Mouse (Mus musculus): ENCODE results near the gene Grhl1.
"Not testable (repeated sequence)": the region's sequence is repeated elsewhere in the genome, so short reads cannot be mapped to it uniquely, and the experiment has no call there.

The Grhl1 gene

DNA sequence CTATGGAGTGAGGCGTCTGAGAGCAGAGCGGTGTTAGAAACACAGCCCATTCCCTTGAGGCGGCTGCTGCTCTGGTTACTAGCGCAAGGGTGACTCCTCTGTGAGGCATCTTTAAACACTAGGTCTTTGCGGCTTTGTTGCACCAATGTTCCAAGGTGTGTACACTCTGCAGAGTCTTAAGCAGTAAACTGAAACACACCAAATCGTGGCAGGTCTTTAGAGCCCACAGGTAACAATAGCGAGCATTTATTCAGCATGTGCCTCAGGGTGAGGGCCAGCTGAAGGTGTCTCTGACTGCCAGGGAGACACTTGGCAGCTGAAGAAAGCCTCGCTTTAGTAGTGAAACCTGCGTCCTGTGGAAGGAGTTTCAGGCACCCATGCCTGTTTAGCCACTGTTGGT lies 20.0 kb downstream of the Grhl1 start:
- in situ Hi-C loops (cut with MboI, MseI), result no loop called here

DNA sequence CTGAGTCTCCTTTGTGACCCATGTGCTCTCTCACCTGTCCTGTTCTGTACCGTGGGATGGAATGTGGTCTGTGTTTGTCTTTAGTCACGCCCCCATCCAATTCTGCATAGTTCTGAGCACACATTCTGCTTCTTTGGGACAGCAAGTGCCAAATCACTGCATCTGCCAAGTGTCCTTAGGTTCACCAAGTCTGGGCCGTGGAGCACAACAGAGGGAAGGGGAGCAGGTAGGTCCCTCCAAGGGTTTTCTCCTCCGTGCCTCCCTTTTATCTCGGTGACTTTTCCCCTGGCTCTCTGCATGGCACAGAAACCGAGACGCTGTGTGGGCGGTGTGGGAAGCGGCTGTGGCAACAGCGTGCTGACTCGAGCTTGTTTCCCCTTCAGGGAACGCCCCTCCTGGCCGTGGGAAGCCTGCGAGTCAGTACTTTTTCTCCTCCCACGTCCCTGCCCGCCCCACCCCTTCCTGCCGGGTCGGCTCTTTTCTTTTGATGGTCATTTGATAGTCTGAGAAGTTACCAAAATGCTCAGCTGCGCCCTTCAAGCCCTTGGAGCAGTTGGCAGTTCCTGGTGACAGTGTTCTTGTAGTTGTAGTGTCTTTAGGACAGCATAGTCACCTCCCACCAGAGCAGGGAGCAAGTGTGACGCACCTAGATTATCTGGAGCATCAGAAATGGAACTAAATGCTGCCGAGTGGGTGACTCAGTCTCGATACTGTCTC lies 21.0 kb downstream of the Grhl1 start:
- in situ Hi-C loops (cut with MboI, MseI), result no loop called here

DNA sequence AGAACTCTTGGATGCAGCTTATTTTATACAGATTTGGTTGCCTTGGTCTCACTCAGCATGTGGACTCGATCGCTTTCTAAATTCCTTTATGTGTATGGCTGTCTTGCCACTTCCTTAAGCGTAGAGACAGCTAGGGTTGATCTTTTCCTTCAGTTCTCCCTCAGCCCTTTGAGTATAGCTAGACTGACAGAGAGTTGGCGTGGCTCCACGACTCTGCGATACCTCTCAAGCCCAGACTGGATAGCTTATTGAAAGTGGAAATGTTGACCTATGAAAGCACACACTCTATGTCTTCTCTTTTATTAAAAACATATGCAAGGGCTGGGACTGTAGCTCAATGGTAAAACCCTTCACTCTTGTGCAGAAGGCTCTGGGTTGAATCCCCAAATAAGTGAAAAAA lies 25.3 kb downstream of the Grhl1 start:
- in situ Hi-C loops (cut with MboI, MseI), result no loop called here

DNA sequence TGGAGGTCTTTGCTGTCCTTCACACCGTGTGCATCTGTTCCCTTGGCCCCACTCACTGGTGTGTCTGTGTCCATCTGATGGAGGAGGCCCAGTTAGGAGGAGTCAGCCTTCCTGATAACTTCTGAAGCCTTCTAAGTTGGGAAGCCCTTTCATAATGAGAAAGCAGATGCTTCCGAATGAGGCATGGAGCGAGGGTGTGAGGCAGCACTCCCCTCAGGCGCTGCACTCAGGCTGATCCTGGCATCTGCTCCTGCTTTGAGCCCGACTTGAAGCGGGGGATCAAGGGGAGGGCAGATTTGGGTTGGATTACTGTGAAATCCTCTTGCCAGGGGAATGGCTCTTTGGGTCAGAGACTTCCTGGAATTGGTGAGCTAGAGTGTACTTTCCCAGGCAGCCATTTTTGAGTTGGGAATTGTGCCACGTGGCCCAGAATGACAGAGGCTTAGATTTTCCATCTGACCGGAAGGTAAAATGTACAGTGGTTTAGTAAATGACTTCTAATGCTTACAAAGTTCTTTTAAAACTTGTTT lies 27.3 kb downstream of the Grhl1 start:
- in situ Hi-C loops (cut with MboI, MseI), result no loop called here

DNA sequence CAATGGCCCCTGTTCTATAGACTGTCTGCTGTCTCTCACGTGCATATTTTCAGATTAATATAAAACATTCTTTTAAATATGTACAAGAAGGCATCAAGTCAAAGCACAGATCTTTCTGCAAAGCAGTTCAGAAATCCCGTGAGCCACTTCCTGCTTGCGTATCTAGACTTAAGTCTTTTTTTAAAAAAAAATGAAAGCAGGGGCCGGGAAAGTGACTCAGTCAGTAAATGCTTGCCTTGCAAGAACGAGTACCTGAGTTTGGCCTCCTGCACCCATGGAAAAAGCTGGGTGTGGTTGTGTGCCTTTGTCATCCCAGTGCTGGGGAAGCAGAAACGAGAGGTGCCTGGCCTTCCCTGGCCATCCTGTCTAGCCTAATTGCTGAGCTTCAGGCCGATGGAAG lies 28.0 kb downstream of the Grhl1 start:
- in situ Hi-C loops (cut with MboI, MseI), result loop anchor here (5.0 kb wide), 1 partner anchor 102 kb away; no protein-coding TSS in a partner anchor

DNA sequence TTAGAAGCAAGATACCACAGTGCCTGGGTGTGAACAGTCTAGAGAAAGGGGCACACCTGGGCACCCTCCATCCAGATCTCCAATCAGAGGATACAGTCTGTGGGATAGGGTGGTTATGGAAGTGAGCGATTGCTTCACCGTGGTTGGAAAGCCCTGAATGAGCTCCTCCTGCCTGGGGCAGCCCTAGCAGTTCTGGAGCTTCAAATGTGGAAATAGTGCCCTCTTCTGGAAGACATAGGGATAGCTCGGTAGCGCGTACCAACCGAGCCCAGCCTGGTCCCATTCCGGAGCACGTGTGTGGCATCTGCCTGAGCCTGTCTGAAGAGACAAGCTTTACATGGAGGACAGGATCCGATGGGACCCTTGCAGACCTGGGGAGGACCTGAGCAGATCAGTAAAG lies 28.7 kb downstream of the Grhl1 start:
- in situ Hi-C loops (cut with MboI, MseI), result loop anchor here (5.0 kb wide), 1 partner anchor 101 kb away; no protein-coding TSS in a partner anchor

DNA sequence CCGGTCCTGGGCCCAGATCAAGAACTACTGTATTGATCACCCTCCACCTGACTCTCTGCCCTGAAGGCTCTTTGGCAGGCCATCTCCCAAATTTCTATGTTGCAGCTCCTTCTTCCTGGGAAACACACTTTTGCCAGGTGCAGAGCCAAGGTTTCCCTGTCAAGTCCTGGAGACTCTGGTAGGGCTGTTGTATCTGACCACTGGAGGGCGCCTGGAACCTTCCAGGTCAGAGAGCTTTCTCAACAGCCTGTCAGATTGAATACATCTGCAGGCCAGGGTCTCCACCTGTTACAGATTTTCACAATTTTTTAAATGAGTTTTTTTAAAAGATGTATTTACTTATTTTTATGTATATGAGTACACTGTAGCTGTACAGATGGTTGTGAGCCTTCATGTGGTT lies 31.2 kb downstream of the Grhl1 start:
- in situ Hi-C loops (cut with MboI, MseI), result loop anchor here (5.0 kb wide), 1 partner anchor 99 kb away; no protein-coding TSS in a partner anchor

DNA sequence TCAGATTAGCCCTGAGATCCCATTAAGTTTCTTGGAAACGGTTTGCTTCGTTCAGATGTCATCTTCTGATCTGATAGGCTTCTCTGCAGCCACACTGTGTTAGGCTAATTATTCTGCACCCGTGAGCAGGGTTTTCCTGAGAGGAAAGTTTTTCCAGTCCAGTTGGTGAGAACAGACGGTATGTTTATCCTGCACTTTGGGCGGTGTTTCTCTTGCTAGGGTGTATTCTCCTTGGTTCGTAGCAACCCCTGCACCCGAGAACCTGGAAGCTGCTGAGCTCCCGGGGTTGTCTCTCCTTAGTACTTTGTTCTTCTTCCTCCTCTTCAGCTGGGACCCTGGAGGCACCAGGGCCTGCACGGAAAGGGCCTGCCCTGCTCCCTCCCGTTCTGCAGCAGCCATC lies 34.1 kb downstream of the Grhl1 start:
- in situ Hi-C loops (cut with MboI, MseI), result loop anchor here (5.0 kb wide), 1 partner anchor 129 kb away; no protein-coding TSS in a partner anchor

DNA sequence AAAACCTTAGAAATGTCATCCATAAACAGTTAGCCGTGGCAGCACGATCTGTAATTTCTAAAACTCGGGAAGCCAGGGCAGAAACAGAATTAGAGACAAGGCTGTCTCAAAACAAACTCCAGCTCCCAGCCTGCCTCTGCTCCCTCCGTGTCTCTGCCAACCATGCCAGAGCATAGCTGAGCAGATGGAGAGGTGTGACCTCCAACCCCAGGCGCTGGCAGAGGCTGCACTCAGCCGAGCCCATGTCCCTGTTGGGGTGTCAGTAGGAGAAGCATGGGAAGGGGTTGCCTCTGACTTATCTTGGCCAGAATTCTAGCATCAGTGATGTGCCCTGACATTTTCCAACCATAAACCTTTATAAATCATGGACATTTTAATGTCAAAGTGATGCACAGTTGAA lies 40.5 kb downstream of the Grhl1 start:
- in situ Hi-C loops (cut with MboI, MseI), result no loop called here

DNA sequence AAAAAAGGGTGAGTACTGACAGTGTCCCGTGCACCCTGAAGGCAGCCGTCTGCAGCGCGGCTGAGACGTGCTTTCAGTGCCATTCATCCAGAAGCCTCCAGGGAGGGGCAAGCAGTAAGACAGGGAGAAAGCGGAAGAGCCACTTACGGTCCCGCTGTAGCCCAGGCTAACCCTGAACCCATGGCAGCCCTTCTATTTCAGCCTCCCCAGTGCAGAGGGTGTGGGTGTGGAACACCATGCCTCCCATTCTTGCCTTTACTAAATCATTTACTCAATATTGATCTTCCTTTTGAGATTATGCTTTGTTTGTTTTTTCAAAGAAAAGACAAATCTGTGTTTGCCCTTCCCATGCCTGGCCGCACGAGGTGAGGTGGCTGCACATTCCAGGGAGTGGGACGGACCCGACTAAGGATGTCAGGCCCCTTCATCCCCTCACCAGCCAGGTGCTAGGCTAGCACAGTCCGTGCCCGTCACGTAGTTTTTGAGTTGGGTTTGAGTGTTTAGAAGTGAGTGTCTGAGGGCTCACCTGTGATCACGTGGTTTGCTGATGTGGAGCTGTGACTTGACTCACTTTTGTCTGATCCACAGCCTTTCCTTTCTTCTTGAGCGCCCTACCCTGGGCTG lies 42.5 kb downstream of the Grhl1 start:
- in situ Hi-C loops (cut with MboI, MseI), result no loop called here

DNA sequence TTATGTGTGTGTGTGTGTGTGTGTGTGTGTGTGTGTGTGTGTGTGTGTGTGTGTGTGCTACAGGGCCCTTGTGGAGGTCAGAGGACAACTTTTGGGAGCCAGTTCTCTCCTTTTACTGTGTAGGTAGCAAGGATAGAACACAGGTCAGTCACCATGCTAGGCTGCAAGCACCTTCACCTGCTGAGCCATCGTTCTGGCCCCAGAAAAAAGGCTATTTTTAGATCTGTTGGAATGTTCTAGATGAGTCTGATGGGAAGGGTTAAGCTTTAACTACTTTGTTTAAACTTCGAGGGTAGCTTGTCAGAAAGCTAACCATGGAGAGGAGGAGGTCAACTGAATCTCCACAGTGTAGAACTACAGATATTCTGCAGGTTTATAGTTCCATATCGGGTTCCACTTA lies 43.1 kb downstream of the Grhl1 start:
- in situ Hi-C loops (cut with MboI, MseI), result no loop called here

DNA sequence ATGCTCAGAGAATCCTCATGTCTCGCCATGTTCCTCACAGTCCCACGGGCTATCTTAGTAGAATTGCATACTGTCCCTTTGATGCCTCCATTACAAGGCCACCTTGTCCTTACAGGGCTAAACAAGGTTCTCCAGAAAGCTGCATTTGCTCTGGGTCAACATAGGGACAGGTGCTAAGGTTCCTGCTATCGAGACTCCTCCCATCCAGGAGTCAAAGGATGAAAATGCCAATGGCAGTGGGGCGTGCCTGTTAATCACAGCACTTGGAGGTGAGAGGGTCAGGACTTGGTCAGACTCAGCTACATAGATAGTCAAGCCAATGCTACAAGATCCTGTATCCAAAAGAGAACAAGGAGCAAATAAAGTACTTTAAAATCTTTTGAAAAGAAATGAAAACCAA lies 47.4 kb downstream of the Grhl1 start:
- in situ Hi-C loops (cut with MboI, MseI), result no loop called here

DNA sequence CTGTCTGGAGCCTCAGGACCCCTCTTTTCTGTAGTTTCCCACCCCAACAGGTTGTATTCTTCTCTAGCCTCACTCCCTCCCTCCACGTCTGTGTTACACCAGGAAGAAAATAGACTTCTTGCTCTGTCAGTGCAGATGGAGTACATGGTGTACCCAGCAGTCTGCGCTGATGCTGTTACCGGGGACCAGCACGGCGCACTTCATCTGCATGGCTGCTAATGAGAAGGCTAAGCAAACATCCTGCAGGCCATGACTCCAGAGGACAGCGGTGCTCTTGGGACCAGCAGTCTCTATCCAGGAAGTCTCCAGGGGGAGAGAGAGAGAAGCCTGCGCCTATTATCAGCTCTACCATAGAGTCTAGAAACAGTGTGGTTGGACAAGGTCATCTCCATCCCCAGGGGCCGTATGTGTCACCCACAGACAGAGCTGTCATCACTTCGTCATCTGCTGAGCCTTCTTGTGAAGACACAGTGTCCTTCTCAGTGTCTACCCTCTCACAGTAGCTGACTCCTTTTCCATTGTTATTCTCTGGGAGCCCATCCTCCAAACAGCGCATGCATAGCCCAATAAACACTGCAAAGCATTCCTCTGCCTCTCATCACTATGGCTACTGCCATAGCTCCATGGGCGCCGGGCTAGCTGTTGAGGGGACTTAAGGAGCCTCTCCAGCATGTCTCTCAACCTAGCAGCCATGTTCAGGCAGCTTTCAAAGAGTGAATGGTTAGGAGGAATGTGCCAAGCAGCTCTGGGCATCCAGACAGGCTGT lies 51.6 kb downstream of the Grhl1 start:
- in situ Hi-C loops (cut with MboI, MseI), result no loop called here

DNA sequence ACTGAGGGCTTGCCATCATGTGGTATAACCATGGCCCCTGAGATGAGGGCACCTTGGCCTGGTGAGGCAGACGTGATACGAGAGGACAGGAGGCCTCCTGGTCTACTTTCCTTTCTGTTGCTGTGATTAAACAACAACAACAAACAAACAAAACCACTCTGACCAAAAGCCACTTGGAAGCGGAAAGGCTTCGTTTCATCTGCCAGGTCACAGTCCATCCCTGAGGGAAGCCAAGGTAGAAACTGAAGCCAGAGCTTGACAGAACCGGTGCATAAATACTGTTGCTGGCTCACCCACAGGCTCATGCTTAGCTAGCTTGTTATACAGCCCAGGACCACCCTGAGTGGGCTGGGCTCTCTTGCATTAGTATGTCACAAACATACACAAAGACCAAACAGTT lies 54.3 kb downstream of the Grhl1 start:
- in situ Hi-C loops (cut with MboI, MseI), result no loop called here

DNA sequence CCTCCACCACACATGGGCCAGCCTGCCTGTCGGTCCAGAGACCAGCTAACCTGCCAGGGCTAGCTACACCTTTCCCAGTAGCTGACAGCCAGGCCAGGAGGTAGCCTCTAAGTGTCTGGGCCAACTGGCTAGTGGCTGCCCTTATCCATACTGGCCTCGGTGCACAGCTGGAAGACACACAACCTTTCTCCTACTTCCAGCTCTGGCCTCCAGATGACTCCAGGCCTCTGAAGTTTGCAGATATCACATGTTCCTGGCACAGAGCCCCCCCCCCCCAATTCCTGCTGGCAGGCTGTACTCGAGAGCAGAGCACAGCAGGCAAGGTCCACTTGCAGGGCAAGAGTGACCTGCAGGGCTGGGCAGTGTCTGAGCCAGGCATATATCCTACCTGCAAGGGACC lies 55.1 kb downstream of the Grhl1 start:
- in situ Hi-C loops (cut with MboI, MseI), result no loop called here

DNA sequence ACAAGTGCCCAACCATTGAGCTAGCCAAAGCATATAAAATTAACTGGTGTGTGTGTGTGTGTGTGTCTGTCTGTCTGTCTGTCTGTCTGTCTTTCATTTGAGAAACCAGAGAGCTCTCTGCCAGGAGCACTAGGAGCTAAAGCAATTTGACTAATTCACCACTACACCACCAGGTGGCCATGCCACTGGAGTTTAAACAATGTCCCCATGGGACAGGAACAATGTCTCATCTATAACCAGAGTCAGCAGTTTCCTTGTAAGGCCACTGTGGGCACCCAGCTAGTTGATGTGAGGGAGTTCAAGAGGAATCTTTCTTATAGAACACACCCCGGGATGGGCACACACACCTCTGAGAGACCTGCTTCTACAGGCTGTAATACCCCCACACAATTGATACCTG lies 58.1 kb downstream of the Grhl1 start:
- in situ Hi-C loops (cut with MboI, MseI), result no loop called here

DNA sequence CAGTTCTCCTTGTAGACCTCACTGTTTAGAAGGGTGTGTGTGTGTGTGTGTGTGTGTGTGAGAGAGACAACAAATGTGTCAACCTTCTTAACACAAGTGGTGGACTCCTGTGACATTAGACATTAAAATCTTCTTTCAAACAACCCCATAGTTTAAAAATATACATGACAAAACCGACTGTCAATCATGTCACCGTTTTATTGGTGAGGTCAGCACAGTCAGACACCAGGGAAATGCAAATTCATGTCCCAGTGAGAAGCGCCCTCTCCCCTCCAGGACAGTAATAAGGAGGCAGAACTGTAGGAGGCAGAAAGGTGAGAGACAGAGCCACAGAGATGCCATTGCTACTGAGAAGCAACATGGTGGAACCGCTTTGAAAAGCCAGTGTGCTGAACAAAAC lies 60.3 kb downstream of the Grhl1 start:
- in situ Hi-C loops (cut with MboI, MseI), result no loop called here

DNA sequence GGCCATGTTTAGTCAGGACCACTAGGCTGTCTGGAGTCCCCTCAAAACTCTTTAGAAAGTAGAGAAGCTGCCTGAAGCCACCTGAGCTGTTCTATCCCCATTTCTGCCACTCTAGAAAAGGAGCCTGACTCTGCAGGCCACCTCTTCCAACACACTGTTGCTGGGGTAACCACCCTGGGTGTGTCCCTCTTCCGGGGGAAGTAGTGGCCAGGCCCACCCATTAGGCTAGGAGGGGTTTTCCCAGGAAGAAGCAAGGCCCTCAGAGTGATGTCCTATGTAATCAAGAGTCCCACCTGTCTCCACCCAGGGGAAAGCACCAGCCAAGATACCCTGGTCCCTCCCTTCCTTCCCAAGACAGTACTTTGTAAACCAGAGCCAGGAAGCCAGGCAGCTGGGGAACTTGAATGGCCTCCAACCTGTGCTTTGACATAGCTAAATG lies 61.7 kb downstream of the Grhl1 start:
- in situ Hi-C loops (cut with MboI, MseI), result no loop called here

DNA sequence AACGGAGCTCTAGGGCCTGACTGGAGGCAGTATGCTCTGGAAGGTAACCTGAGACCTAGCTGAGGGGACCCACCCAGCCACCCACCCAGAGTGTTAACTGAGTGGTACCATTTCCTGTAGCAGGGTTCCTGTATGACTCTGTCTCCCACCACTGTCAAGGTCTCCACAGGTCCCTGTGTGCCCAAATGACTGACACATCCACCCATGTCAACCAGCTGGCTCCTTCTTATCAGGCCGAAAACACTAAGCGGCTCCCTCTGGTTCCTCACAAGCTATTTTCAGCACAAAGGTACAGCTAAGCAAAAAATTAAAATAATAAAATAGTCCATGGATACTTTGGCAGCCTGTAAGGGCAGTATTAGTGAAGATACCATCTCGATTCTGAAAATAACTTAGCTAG lies 62.1 kb downstream of the Grhl1 start:
- in situ Hi-C loops (cut with MboI, MseI), result no loop called here

DNA sequence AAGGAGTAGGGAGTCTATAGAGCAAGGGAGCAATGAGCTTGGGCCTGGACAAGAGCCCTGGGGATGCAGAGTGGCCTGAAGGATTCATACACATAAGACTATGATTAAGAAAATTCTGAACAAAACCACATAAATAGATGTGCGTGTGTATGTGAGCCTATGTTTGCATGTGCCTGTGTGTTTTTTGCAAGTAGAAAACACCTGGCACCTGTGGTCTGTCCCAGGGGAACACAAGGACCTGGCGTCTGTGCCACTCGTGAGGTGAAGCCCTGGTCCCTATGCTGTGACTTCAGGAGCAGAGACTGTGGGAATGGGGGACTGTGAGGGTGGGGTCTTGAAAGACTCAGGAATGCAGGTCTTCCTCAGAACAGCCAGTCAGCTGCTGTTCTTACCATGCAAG lies 62.6 kb downstream of the Grhl1 start:
- in situ Hi-C loops (cut with MboI, MseI), result no loop called here

DNA sequence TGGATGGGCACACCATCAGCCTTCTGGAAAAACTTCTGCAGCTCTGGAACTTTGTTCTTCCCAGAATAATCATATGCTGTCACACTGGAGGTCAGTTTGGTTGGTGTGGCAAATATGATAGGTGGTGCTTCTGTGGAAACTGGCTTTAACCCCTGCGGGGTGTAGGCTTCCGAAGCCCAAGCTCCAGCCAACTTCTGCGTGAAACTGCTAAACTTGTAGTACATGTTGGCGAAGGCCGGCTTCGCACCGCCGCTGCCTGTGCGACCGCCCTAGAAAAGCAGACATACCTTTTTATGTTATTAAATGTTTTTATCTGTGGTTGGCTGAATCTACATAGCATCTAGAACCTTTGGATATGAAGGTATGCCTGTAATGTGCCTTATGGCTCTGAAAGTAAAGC lies 66.7 kb downstream of the Grhl1 start:
- in situ Hi-C loops (cut with MboI, MseI), result not testable (repeated sequence)

DNA sequence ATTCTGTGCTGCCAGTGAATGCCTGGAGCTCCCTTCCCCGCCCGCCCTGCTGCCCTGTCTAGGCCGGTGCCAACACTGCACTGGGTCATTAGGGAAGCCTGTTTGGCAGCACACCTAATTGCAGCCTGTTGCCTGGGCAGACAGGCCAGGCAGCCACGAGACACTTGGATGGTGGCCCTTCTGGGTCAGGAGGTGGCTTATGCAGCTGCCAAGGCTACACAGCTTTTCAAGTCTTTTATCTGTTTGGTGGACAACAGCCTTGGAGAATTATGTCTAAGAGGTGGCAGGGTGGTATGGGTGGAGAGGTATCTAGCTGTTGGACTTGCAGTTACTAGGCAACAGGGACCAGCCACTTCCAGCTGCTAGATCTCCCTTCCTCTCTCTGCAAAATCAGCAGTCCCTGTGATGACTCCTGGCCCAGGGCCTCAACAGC lies 70.3 kb downstream of the Grhl1 start:
- in situ Hi-C loops (cut with MboI, MseI), result no loop called here

Measured in regulatory T cell (primary cell).